Mouse (Mus musculus) cerebellum, adult 11 months (tissue): ENCODE results near the gene Trim6.
"Not testable (repeated sequence)": the region's sequence is repeated elsewhere in the genome, so short reads cannot be mapped to it uniquely, and the experiment has no call there.

ENCODE experiments used
- DNase-seq: peaks from one replicate; pipeline ENCODE4 v3.0.0; 2022

Trim6 gene

GRCm38 (mm10) chr7:104218701-104219569 lies at the start of gene Trim6:
Trim6 (plus strand) TSS chr7:104218793.
- no peak for DNase-seq

- DNase-seq = no peak
These were observed 48.9 kb upstream of the Trim6 start for GRCm38 (mm10) chr7:104169634-104170204.

DNA sequence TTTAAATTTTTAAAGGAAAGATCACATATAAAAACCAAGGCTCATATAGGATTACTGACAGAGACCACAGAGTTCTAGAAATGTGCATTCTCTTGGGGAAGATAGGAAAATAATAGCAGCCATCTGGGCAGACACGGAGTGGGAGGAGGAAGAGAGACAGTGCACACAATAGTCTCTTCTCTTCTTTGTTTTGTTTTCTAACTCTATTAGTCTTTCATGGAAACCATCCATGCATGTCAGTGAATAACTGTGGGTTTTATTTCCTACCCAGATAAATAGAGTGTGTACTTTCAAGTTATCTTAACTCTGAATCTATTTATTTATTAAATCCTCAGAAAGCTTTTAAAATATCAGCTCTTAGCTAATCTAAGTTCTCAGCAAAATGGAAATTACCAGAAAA lies 43.5 kb upstream of the Trim6 start:
- DNase-seq = no peak

- no peak for DNase-seq
These were observed 40.1 kb upstream of the Trim6 start for GRCm38 (mm10) chr7:104178422-104179054.

- no peak for DNase-seq
These were observed 39.5 kb upstream of the Trim6 start for GRCm38 (mm10) chr7:104179074-104179473.

GRCm38 (mm10) chr7:104183292-104183691 lies 35.3 kb upstream of the Trim6 start, which contains the start of gene Olfr648:
Olfr648 (minus strand) TSS chr7:104183392.
- no peak for DNase-seq

DNA sequence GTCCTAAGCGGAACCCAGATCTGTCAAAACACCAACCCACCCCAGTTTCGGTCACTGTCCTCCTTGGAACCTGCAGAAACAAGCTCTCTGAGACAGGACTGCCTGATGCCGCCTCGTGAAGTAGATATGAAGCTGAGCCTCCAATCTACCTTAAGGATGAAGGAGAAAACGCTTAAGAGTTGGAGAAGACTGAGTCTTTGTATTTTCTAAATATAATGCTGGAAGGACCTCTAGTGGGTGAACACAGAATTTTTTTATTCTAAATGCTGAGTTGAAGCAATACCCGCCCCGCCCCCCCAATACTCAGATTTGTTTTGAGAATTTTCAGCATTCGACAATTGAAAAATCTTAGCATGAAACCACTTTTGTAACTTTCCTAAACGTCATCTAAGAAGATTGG lies 27.3 kb upstream of the Trim6 start:
- DNase-seq = no peak

DNA sequence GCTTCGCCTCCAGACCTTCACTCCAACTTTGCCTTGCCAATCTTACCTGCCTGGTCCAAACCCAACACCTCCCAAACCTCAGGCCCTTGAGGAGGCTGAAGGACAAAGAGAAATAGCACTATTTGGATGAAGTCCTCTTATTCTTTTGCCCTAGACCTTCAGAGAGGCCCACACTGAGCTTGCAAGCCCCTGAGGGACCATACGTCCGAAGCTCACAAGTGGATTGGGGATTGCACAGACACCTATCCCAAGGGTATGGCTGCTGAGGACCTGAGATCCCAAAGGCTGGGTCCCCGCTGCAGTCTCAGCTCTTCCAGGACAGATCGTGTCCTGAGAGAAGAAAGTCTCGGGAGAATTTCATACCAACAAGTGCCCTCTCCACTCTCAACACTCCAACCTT lies 22.7 kb upstream of the Trim6 start, which contains the start of gene Olfr649:
Olfr649 (minus strand) TSS at position 101 of the 400 bp plus-strand sequence.
- no peak for DNase-seq

DNA sequence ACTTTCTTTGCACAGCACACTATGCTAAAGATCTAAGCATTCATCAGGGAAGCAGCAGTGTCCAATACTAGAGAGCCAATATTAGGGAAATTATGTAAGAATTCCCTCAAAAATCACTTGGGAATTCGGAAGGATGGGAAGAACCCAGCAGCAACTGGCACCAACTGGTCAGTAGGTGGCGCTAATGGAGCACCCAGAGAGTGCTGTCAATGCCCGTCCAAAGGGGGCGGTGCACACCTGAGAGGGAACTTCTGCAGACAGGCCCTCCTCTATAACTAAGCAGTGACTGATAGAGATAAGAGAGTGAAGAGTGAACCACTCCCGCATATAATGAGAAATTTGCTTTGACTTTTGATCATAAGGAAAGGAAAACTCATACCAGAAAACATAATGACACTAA lies 18.8 kb upstream of the Trim6 start:
- no peak for DNase-seq

- DNase-seq = no peak
These were observed 12.4 kb upstream of the Trim6 start for GRCm38 (mm10) chr7:104206197-104206596.

DNA sequence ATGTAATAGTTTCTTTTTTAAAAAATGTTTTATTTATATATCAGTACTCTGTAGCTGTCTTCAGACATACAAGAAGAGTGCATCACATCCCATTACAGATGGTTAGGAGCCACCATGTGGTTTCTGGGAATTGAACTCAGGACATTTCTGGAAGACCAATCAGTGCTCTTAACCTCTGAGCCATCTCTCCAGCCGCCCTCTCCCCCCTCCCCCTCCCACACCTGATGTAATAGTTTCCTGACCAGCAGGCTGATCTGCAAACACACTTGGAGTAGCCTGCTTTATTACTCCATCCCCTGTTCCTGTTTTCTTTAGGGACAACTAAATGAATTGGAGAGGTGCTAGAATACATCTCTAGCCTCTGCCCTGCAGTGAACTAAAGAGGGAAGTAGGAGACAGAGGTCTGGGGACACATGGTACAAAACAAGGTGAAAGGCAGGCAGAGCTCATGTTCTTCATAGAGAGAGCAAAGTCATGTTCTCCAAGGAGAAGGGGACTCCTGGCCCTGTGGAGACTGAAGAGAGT lies 2.5 kb upstream of the Trim6 start:
- DNase-seq = no peak

DNA sequence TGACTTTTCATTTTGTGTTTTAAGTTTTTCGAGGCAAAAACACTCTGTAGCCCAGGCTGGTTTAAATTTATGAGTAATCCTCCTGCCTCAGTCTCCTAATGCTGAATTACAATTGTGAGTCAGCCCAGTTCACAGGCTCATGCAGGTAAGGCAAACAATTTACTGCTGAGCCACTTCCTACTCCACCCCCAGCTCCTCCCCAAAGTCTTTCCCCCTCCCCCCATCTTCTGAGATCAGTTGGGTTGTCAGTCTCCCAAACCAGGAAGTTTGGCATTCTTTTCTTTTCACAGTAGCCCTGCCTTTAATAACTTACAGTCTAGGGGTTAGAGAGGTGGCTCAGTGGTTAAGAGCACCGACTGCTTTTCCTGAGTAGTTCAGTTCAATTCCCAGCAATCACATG lies 712 bp upstream of the Trim6 start:
- no peak for DNase-seq

GRCm38 (mm10) chr7:104231203-104231602 lies 12.6 kb downstream of the Trim6 start:
- DNase-seq = no peak

- DNase-seq = no peak
These were observed 22.3 kb downstream of the Trim6 start for GRCm38 (mm10) chr7:104240857-104241256.

- DNase-seq = no peak
These were observed 25.0 kb downstream of the Trim6 start for GRCm38 (mm10) chr7:104243616-104244015.

- DNase-seq = no peak
These were observed 25.9 kb downstream of the Trim6 start, which contains the start of gene Trim34a for GRCm38 (mm10) chr7:104244287-104245181. Trim34a (plus strand) TSS chr7:104244457.

DNA sequence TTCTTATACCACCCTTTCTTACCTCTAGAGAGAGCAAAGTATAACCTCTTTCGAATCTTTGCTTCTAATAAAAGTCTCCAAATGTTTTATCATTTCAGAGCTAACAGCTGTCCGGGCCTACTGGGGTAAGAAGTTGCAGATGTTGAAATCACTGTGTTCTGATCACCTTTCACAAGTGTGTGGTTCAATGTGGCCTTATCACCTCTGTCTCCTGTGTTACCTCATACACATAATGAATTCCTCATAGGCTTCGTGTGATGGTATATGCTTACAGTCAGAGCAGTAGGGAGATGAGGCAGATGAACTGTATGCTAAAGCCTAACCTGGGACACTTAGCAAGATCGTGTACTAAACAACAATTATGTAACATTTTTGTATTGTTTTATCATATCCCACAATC lies 41.8 kb downstream of the Trim6 start:
- not testable (repeated sequence) for DNase-seq

DNA sequence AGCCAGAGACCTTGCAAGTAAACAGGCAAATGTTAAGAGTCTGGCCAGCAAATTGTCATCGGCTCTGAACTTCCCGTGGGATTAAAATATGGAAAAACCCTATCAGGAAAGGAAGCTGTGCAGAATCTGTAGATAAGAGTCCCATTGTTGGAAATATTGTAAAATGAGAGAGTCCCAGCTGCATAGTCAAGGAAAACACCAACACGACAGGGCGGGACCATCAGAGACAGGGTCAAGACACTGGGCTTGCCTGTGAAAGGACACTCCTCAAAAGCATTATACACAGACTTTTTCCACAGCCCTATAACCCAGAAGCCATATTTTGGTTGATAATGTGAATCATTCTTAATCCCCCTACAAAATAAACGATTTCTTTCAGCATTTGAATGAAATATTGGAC lies 46.7 kb downstream of the Trim6 start:
- not testable (repeated sequence) for DNase-seq

- not testable (repeated sequence) for DNase-seq
These were observed 60.8 kb downstream of the Trim6 start for GRCm38 (mm10) chr7:104279361-104279760.
